Mouse (Mus musculus) adrenal gland, postnatal 36 days (tissue): Measurements from ENCODE around the gene Rgs3. TPM values are rescaled to one million over a fixed set of nuclear protein-coding genes. Genes with fewer than 3 reads are reported as not detected.
A peak's percentile ranks its signal among the peaks of the same experiment; 100 is the strongest.

Source experiments
- DNase-seq, 2 experiments: peaks; one replicate each; pipeline ENCODE4 v3.0.0; 2021; ENCODE audit warnings: mixed read lengths in 1 of 2
- total RNA-seq, 2 experiments: library from RNA; stranded (reverse); gene quantifications; 2 replicates each; pipeline ENCODE4 v1.2.3; 2021

The Rgs3 gene
- total RNA-seq, 2 experiments from 2014 or later: 27.3 to 40.2 TPM

DNA sequence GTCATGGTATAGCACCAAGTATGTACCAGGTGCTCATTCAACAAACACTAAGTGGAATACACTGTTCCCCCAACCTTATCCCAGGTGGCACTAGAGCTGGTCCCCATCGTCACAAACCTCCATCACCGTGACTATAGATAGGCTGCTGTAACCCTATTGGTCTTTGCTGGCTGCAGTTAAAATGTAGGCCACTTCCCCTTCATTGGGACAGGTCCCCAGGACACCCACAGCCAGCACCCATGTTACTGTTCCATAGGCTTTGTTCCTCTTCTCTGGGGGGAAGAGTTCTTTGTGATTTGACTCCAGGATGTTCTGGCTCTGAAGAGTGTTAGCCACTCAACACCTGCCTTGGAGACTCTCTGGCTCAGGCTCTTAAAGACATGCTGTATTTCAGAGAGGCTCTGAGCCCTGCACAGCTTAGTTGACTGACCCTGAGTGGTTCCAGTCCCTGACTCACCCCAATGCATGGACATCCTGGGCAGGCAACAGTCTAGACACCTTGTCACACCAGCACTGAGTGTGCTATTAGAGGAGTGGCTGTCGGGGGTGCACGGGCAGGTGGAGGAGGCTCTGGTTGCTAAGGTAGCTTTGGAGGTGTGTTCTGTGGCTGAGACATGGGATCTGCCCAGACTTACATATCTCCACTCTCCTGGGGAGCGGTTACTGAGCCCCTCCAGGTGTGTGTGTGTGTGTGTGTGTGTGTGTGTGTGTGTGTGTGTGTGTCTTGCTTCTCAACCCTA, 94.4 kb downstream of the Rgs3 start:
- no peak for DNase-seq

DNA sequence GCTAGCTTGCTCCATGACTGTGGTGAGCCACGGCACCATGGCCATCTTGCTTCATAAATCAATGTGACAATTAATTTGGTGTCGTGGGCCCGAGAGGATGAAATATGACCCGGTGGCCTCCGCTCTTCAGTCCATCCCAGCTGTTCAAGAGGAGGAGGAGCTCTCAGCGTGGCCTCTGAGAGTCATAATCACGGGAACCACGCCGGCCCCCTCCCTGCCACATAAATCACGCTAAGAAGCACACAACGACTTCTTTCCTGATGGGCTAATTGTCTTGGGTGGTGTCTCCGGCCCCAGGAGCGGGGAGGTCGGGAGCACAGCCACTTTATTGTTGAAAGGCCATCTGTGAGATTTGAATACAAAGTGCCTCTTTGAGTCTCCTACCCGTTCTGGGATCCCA, 99.6 kb downstream of the Rgs3 start:
- DNase-seq: peak; percentile 44 to 61

DNA sequence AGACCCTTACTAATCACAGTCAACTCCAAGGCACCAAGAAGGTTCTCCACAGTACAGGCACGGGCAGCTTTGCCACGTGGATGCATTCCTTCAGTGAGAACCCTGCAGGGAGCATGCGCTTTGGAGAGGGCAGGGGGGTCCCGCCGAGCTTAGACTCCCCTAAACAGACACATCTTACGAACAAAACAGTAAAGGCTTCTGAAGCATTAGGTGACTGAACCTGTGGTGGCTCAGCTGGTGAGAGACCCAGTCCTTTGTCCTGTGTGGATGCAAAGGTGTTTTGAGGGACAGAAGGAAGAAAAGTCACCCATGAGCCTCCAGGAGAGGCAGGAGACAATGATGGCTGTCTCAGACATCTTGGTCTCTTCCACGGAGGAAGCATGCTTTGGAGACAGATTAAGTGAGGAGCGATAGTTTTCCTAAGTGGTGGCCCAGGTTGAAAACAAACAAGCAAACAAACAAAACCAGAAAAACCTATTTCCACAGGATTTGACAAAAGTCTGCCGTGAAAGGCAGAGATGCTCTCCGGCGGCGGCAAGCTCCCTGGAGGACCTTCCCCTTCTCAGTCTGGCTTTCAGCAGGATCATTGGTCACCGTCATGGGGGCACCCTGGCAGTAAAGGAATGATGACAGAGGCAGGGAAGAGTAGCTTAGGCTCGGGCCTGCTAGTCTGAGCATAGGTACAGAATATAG, 100.4 kb downstream of the Rgs3 start:
- DNase-seq: no peak

DNA sequence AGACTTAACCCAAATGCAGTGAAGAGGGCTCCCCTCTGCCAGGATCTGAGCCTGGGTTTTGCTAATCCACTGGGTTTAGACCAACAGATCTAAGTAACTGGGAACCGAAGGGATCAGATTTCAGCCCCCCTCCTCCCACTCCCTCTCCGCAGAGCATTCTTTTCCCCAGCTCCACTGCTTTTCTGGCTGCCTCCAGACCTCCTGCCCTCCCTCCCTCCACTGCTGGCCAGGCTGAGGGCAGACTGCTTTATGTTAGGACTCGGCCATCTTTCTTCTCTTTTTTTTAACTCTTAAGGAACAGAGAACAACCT, 100.9 kb downstream of the Rgs3 start:
- no peak for DNase-seq

DNA sequence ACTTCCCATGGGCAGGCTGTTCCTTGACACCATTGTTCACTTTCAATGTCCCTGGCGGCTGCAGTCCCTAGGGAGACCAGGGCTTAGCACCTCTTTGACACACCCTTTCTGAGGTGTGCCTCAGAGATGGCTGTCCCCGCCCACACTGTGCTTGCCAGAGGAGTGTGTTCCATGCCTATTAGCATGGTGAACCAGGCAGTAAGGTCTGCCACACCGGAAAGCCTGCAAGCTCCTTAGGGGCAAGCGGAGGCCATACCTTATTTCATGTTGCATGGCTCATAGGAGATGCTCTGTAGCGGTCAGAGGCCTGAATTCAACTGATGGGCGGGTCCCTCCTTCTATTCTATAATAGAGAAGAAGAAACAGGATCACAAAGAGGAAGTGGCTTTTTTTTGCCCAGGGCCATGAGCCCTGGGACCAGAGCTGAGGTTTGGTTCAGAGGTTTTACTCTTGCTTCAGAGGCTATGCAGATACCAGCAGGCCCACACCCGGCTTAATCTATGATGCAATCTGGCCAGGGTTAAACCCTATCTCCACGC, 101.7 kb downstream of the Rgs3 start:
- DNase-seq: no peak

DNA sequence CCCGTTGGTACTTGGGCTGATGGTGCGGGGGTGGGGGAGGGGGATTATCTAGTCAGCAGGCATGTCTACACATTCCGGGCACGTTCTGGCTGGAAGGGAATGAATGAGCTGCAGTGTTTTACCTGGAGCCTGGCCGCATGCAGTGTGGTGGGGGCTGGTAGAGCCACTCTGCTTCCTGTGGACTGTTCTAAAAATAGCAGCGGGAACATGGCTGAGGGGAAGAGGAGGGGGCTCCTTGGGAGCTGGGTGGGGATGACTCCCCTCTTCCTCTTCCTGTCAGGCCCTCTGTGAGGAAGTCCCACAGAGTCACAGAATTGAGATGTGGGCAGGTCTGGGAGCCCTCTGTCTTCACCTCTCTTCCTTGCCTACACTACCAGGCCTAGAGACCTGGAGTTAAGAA, 103.7 kb downstream of the Rgs3 start:
- no peak for DNase-seq

DNA sequence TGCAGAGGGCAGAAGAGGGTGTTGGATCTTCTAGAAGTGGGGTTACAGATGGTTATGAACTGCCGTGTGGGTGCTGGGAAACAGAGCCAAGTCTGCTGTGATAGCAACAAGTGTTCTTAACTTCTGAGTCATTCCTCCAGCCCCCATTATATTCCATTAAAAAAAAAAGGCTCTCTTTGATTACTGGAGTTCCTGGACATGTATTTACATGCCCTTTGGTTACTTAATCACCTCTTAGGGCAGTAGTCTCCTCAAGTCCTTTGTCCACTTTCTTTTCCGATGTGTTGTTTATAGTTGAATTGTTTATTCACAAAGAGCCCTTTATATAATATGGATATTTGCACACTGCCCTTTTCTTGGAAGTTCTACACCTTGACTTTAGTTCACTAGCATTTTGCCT, 106.2 kb downstream of the Rgs3 start:
- DNase-seq: no peak

DNA sequence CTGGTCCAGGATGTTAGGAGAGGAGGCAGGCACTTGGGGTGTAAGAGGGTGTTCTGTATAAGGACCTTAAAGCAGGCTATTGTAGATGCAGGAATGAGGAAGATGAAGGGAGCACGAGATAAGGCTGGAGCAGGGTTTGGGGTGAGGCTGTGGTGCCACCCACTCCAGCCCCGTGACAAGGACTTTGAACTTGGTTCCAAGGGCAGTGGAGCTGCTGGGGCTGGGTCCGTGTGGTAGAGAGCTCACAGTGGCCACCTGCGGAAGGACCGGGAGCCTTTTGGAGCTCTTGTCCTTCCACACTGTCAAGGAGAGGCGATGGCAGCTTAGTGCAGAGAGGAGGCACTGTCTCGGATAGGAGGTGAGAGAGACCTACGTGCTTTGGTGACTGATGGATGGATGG, 109.0 kb downstream of the Rgs3 start:
- DNase-seq: no peak

DNA sequence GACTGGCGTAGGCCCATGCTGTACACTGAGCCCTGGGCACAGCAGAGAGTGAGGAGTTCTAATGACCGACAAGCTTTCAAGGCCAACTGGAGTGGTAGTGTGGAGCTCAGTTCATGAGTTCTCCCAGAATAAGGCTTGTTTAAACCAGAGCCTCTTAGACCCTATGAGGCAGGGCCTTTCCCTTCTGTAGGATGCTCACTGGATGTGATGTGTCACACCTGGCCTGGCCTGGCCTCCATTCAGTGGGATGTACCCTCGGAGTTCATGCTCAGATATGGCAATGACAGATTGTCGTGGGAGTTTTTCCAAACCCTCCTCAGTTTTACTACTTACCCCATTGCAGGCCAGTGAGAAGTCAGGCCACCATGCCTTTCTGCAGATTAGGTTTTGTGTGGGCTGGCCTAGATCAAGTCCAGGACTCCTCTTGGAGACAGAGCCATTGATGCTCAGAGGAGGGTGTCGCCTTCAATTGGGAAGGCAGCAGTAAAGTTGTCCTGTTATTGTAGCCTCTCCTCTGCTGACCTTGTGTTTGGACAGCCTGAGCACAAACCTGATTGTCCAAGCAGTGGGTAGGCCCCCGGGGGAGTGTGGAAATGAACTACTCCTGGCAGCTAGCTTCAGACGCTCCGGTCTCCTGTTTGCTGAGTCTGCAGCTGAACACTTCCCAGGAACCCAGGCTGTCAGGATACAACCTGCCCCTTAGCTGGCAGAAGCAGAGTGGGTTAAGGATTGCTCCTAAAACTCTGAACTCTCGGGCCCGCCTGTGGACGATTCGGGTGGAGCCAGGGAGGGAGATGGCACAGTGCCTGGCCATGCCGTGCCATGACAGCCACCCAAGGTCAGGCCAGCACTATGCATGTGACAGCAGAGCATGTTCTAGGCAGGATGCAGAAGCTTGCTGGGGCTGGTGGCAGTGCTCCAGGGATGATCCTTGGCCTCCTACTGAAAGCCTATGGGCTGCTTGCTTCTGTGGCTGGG, 109.7 kb downstream of the Rgs3 start:
- DNase-seq: peak; percentile 81 to 86

DNA sequence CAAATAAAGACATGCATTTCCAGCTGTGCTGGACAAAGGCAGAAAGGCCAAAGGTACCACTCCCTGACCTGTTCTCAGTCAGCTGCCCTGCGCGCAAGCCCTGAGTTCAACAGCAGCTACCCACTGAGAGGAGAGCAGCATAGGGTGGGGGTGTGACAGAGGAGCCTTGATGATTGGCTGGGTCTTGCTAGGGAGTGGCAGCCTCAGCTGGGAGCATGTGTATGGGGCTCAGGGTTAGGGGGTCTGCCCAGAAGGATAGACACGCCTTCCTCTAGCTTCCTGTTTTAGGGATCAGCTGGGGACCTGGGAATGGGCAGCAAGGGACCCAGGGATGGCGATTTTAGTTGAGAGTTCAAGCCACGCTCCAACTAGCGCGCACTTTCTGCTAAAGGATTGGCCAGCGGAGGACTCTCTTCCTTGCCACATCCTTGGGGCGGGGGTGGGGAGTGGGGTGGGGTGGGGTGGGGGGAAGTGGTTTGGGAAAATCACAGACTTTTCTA, 113.9 kb downstream of the Rgs3 start:
- no peak for DNase-seq

DNA sequence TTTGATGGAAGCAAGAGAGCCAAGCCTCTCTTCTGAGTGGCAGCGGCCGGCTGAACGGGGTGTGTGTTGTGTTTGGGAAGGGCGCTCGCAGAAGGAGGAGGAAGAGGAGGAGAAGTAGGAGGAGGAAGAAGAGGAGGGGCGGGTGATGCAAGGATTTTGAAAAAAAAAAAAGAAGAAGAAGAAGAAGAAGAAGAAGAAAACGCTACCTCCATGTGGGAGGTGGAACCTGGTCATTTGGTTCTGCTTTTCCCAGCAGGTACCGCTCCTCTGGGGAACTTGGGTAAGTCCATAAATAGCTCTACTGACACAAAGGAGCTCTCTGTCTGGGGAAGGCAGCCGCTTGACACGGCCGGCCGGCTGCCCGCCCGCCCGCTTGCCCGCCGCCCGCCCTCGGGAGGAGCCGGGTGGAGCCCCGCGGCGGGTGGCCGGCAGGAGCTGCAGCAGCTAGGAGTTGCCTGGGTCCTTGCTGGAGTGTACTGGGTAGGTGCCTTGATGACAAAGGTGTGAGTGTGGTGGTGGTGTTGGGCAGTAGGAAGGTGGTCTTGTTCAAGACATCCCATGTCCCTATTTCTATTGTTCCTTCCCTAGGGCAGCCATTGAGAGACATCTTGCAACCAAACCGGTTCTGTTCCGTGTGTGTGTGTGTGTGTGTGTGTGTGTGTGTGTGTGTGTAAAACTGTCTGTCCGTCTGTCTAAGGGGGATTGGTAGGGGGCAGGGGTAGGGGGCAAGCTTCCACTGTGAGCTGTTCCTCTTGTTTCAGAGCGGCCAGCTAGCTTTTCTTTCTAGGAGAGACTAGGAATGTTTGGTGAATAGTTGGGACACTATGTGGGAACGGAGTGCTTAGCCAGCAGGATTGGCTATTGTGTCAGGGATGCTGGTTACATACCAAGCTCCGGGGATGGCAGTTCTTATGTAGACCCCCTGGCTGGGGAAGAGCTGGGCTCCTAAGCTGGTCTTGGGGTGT, 114.7 kb downstream of the Rgs3 start:
- no peak for DNase-seq

DNA sequence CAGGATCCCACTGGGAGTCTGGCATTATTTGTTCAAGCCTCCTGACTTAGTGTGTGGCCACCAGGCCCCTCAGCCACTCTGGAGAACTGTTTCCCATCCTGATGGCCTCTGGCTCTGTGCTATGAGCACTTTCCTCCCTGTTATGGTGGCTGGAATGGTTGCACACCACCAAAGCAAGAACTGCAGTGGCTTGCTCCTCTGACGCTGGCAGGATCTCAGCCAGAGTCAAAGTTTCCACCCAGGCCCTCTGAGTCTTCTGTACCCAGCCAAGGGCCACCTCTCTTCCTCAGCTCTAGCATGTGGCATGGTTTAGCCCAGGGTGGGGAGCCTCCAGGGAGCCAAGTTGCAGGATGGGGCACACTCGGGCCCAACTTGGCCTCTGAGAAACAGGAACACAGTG, 115.7 kb downstream of the Rgs3 start:
- no peak for DNase-seq

DNA sequence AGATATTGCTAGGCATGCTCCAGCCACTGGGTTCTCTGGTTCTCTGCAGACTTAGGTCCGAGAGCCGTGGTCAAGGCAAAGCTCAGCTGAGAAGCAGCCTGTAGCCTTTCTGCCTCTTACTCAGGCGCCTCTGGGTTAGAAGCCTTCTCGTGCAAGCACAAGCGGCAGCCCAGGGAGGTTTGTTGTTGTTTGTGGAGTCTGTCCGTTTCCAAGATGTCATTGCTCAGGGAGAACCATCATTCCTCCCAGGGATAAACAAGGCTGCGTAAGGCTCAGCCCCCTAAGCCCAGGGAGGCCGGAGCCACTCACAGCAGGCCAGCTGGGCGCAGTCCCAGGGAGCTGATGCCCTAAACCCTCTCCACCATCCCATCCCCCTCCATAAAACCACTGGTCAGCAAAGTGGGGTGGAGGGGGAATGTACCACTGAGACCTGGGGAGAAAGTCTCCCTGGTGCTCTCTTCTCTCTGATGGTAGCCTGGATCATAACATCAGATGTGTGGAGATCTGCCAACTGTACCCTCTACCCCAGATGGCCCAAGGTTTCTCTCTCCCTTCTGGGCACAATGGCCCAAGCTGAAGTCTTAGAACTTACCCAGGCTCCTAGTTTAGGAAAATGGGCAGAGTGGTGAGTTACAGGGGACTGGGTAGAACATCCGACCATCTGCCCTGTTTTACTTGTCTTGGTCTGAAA, 117.5 kb downstream of the Rgs3 start:
- DNase-seq: no peak

DNA sequence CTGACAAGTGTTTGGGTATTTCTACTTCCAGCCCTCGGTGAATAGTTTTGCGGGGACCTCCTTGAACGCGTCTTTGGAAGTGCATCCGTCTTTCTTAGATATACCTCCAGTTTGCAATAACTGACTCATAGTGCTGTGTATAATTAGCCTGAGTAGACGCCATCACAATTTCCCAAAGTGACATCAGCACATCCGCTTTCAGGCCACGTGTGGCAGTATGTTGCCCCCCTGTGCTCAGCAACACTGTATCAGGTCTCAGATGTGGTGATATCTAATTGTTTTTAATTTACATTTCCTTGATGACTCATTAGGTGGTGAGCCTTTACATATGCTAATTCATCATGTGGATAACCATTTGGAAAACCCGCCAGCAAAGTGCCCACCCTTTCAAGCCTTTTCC, 119.5 kb downstream of the Rgs3 start:
- no peak for DNase-seq

DNA sequence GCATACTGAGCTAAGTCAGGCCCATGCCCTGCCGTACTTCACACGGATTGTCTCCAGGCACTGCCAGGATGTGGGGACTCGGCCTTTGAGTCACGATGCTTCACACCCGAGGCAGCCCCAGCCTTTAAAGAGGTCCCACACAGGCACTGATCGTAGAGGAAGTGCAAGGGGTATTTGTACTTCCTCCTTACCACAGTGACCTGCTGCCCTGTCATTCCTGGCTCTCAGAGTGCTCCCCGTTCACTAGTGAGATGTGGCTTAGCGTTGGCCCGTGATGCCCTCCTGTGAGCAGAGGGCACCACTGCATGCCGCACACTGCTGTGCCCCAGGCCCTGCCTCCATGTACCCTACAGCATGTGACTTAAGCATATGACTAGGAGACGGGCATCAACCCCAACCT, 121.8 kb downstream of the Rgs3 start:
- no peak for DNase-seq

DNA sequence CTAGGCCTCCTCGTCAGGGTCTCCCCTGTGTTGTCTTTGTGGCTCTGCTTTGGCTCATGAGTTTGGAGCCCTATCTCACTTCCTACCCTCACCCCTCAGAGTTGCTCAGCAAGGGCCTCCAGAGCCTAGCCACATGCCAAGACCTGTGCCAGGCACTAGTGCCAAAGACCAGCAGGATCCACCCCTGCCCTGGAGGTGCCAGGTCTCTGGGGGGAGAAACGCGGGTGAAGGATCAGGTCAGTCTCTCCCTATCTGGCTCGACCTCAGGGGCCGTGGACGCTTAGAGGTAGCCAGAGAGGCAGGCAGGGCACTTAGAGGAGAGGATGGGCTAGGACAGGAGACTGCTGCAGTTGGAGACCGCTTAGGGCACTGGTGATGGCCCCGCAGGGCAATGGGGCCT, 122.7 kb downstream of the Rgs3 start:
- no peak for DNase-seq

DNA sequence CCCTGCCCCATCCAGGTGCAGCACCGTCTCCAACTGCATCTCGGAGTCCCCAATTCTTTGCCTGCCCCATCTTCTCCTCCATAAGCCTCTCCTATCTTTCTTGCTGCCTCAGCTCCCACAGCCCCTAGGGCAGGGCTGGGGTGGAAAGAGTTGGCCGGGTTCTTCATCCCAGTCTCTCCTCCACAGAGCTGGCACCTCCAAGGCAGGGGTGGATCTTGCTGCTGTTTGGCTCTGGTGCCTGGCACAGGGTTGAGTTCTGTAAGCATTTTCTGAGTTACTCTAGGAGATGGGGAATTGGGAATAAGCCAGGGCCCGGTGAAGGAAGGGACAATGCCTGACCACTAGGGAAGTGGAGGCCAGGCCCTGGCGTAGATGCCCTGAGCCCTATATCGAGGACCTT, 123.5 kb downstream of the Rgs3 start:
- peak in 1 of 2 experiments; percentile 47 for DNase-seq

DNA sequence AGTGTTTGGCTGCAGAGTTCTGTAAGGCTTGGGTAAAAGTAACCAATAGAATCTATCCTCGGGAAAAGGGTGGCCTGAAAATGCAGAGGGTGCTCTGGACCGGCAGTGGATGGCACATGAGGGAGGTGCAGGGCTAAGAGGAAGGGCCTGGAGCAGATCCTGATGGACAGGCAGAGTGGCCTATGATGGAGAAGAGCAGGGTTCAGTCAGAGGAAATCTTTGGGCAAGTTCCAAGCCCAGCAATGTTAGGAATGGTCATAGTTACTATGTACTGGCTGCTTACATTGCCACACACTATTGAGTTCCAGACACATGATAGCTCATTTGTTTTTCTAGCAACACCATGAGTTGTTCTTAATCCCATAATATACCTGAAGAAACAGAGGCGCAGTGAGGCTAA, 124.7 kb downstream of the Rgs3 start:
- DNase-seq: no peak

DNA sequence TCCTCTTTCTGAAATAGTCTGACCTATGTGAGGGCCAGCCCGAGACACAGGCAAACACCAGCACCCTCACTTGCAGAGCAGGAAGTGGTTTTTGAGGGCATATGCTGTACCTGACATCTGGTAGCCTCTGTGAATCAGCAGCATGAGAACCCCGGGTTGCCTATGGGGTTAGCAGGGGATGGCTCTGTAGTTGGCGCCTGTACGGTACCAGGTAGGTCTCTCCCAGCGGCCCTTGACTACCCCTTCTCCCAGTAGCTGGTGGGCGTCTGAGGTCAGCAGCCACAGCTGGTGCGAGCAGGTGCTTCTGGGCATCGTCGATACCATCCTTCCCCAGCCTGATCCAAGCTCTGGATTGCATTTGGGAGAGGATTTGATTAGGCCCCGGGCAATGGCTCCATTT, 125.6 kb downstream of the Rgs3 start:
- DNase-seq: no peak

DNA sequence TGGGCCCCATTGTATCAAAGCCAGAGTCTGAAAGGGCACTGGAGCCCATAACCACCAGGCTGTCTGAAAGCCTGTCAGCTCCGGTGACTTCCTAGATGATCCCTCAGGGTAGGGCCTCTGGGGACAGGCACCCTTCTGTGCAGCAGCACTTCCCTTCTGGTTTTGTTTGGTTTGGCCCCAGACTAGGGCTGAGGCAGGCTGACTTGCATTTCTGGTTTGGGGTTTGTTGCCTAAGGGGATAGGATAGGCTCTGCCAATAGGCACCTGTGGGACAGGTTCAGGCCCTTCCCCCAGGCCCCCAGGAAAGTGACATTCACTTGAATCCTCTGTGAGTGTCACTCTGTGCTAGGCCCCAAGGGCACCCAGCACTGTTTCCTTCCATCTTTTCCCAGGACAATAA, 127.1 kb downstream of the Rgs3 start:
- DNase-seq: no peak

DNA sequence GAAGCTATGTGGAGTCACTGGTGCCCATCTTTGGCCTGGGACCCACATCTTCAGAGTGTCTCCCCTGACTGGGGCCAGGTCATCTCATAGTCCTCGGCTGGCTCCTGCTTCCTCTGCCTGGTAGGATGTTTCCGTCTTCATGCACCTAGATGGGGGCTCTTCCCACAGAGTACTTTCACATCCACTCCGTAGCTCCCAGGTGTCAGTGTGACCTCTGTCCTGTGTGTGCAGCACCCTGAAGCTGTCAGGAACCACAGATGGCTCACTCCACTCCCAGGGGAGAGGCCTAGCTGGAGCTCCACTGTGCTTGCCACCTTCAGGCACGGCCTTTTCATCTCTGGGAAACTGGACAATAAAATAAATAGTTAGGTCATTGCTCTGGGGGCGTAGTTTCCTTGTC, 128.5 kb downstream of the Rgs3 start:
- no peak for DNase-seq
